Mouse (Mus musculus) right cerebral cortex, postnatal 4 days (tissue): ENCODE measurements around the gene Sipa1l2.

ENCODE experiments used
- DNase-seq: peaks from one replicate; pipeline ENCODE4 v3.0.0-alpha.2; 2022

Gene Sipa1l2

GRCm38 (mm10) chr8:125576127-125576526, 6.5 kb upstream of the Sipa1l2 start:
- no peak for DNase-seq

- no peak for DNase-seq
These were observed 4.7 kb upstream of the Sipa1l2 start for GRCm38 (mm10) chr8:125574280-125574679.

GRCm38 (mm10) chr8:125572246-125572645, 2.6 kb upstream of the Sipa1l2 start:
- no peak for DNase-seq

- peak; percentile 39 for DNase-seq
These were observed 1.3 kb upstream of the Sipa1l2 start for GRCm38 (mm10) chr8:125570835-125571465.

- no peak for DNase-seq
These were observed 781 bp upstream of the Sipa1l2 start for GRCm38 (mm10) chr8:125570389-125570788.

GRCm38 (mm10) chr8:125568851-125569532, 616 bp downstream of the Sipa1l2 start:
- DNase-seq: peak; percentile 35

GRCm38 (mm10) chr8:125568421-125568850, 1.2 kb downstream of the Sipa1l2 start:
- no peak for DNase-seq

GRCm38 (mm10) chr8:125567569-125567968, 2.0 kb downstream of the Sipa1l2 start:
- DNase-seq: no peak

- DNase-seq: no peak
These were observed 6.7 kb downstream of the Sipa1l2 start for GRCm38 (mm10) chr8:125562878-125563277.

GRCm38 (mm10) chr8:125560825-125561490, 8.7 kb downstream of the Sipa1l2 start:
- DNase-seq: no peak

GRCm38 (mm10) chr8:125559066-125559653, 10.4 kb downstream of the Sipa1l2 start:
- DNase-seq: no peak

- DNase-seq: peak; percentile 84
These were observed 11.2 kb downstream of the Sipa1l2 start for GRCm38 (mm10) chr8:125558109-125559065.

GRCm38 (mm10) chr8:125557391-125558108, 12.1 kb downstream of the Sipa1l2 start:
- no peak for DNase-seq

GRCm38 (mm10) chr8:125556706-125557105, 12.9 kb downstream of the Sipa1l2 start:
- no peak for DNase-seq

GRCm38 (mm10) chr8:125550567-125550966, 19.0 kb downstream of the Sipa1l2 start:
- DNase-seq: no peak

- DNase-seq: no peak
These were observed 22.3 kb downstream of the Sipa1l2 start for GRCm38 (mm10) chr8:125547296-125547695.

GRCm38 (mm10) chr8:125545866-125546265, 23.7 kb downstream of the Sipa1l2 start:
- no peak for DNase-seq

GRCm38 (mm10) chr8:125542893-125543613, 26.6 kb downstream of the Sipa1l2 start:
- no peak for DNase-seq

- no peak for DNase-seq
These were observed 30.3 kb downstream of the Sipa1l2 start for GRCm38 (mm10) chr8:125539056-125540013.

GRCm38 (mm10) chr8:125538265-125538664, 31.3 kb downstream of the Sipa1l2 start:
- no peak for DNase-seq
